Mouse (Mus musculus) heart, embryonic 11.5 days (tissue): Measurements from ENCODE around the gene Epb41l2. TPM values are rescaled to one million over a fixed set of nuclear protein-coding genes. Genes with fewer than 3 reads are reported as not detected.

Source experiments
- ATAC-seq: fragments of 200-750 bp; cut with Nextera tagmentation; replicated peaks from 2 replicates; pipeline ENCODE4 v1.8.0; 2017; ENCODE audit warnings: moderate library complexity; ENCODE audit not compliant: insufficient number of reproducible peaks, low FRiP score, low TSS enrichment
- H3K27ac ChIP-seq: fragments of 300-500 bp; sonication (generic); 2 replicates; pipeline ENCODE4 v1.5.1; 2014; ENCODE audit warnings: mild to moderate bottlenecking, low read depth, low read length
- H3K27me3 ChIP-seq: fragments of 300-500 bp; sonication (generic); 2 replicates; pipeline ENCODE4 v1.6.1; 2014; ENCODE audit warnings: mild to moderate bottlenecking, low read length, mixed read lengths; ENCODE audit not compliant: control insufficient read depth, insufficient read depth
- H3K36me3 ChIP-seq: fragments of 300-500 bp; sonication (generic); 2 replicates; pipeline ENCODE4 v1.6.1; 2014; ENCODE audit warnings: mild to moderate bottlenecking, low read length, moderate library complexity, mixed read lengths; ENCODE audit not compliant: control insufficient read depth, insufficient read depth
- H3K4me1 ChIP-seq: fragments of 300-500 bp; sonication (generic); 2 replicates; pipeline ENCODE4 v1.6.1; 2014; ENCODE audit warnings: low read length; ENCODE audit not compliant: control insufficient read depth, insufficient read depth
- H3K4me2 ChIP-seq: fragments of 300-500 bp; sonication (generic); 2 replicates; pipeline ENCODE4 v1.6.1; 2014; ENCODE audit warnings: mild to moderate bottlenecking, moderate library complexity
- H3K4me3 ChIP-seq: fragments of 300-500 bp; sonication (generic); 2 replicates; pipeline ENCODE4 v1.5.1; 2014; ENCODE audit warnings: low read depth, low read length
- H3K9ac ChIP-seq: fragments of 300-500 bp; sonication (generic); 2 replicates; pipeline ENCODE4 v1.6.1; 2014; ENCODE audit warnings: mild to moderate bottlenecking, low read depth, low read length, moderate library complexity
- H3K9me3 ChIP-seq: fragments of 300-500 bp; sonication (generic); replicated peaks from 2 replicates; pipeline ENCODE4 v1.6.1; 2016; ENCODE audit warnings: low read length; ENCODE audit not compliant: control insufficient read depth
- WGBS: fragments of 180-500 bp; shearing (Covaris S2); extraction: QIAGEN DNeasy Blood & Tissue Kit; methylation state at CpG from one replicate; pipeline ENCODE4 v1.1.7; 2014; ENCODE audit not compliant: insufficient replicate concordance; 5-methylcytosine and 5-hydroxymethylcytosine counted together
- polyA plus RNA-seq: library from polyadenylated mRNA; unstranded; fragments of >200 nt; fragmentation: Nextera tagmentation; extraction: Ambion mirVana; gene quantifications from 2 replicates; pipeline ENCODE4 v1.2.1, GENCODE M21; 2014

Epb41l2 gene
- polyA plus RNA-seq, 1 experiment from 2014 or later: 51.5 TPM

DNA sequence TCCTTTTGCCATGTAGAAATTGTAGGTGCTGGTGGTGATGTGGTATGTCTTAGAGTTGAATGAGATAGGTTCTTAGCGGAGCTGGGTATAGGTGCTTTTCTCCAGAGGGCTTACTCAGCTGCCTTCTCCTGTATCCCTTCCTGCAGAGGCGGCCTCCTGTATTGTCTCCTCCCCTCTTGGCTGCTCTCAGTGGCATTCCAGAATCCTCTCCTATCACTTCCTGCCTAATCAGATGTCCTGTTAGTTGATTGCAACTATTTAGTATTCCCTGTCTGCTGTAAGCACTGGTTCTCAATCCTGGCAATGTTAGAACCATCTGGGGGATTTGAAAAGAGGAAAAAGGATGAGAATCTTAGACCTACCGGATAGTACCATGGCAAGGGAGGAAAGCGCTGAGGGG, 27.3 kb downstream of the Epb41l2 start:
- no peaks in the 10 kb centered on the region for H3K27me3 ChIP-seq
- WGBS: 54% methylated on average over 4 of the region's 4 CpGs
- H3K4me3 ChIP-seq: no peak overlapping the region
- H3K27ac ChIP-seq: peak overlapping the region; percentile 37; the same call in 1 of the 2 replicates
- no peak for ATAC-seq
- H3K36me3 ChIP-seq: no peaks in the 10 kb centered on the region
- no peaks in the 10 kb centered on the region for H3K9me3 ChIP-seq
- no peak overlapping the region for H3K9ac ChIP-seq
- H3K4me1 ChIP-seq: peaks cover 24% of the 10 kb centered on the region
- H3K4me2 ChIP-seq: peak overlapping the region; percentile 24; the same call in 1 of the 2 replicates

DNA sequence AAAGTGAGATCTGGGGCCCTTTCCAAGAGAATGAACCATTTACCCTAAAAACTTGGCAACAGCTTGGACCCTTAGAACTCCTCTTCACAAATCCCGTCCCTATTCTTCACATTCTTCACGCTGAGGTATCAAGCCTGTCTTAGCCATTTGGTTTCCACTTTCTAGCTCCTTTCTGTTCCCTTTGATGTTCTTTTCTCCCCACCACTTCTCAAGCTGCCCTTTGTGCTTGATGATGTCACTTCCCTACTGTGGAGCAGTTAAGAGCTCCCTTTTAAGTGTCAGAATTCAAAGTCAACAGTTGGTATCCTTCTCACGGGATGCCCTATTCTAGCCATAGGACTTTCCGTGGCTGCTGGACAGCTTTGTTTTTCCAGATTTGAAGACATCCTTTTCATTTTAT, 27.7 kb downstream of the Epb41l2 start:
- 18% methylated on average over 4 of the region's 4 CpGs for WGBS
- ATAC-seq: no peak
- Histone ChIP-seq H3K36me3 (no peaks in the 10 kb centered on the region), H3K9ac (no peak overlapping the region), H3K4me2 (no peak overlapping the region; the same call in 1 of the 2 replicates), H3K4me3 (no peak overlapping the region), H3K27me3 (no peaks in the 10 kb centered on the region), H3K9me3 (no peaks in the 10 kb centered on the region), H3K4me1 (peaks cover 28% of the 10 kb centered on the region), H3K27ac (peak overlapping the region; percentile 37; the same call in 1 of the 2 replicates)

DNA sequence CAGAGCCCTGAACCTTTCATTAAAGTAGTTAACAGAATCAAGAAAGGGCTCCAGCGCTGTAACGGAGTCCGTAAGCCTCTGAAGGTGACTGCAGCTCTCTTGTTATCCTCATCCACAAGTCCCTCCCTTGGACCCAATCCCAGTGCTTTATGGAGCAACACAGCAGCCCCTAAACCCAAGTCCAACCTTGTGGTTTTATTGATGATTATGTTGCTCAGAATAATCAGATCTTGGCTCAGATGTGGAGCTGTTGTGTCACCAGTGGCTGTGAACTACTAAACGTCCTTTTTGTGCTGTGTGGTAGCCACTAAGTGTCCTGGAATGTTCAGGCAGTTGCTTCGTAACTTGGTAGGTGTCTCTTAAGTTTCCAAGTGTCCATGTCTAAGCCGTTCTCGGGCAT, 33.2 kb downstream of the Epb41l2 start:
- H3K4me3 ChIP-seq: no peak overlapping the region
- no peaks in the 10 kb centered on the region for H3K9me3 ChIP-seq
- ATAC-seq: no peak
- peaks cover 23% of the 10 kb centered on the region for H3K4me1 ChIP-seq
- WGBS: 83% methylated on average over 7 of the region's 7 CpGs
- H3K4me2 ChIP-seq: no peak overlapping the region
- no peaks in the 10 kb centered on the region for H3K27me3 ChIP-seq
- no peaks in the 10 kb centered on the region for H3K36me3 ChIP-seq
- H3K9ac ChIP-seq: no peak overlapping the region
- H3K27ac ChIP-seq: no peak overlapping the region

DNA sequence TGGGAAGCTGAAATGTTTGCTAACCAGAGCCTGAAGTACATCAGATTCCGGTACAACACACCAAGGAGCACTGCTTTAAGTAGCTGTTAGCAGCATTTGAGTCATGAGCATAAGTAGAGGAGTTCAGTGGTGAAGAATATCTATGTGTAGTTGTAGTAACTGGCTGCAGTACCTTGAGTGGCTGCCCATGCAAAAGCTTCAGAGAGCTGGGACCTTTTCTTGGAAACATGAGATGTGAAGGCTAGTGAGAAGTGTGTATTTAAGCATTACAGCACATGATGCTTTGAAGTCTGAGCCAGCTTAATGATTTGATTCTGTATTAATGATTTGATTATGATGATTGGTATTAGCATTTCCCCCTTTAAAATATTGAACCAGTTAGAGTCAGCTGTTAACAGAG, 34.1 kb downstream of the Epb41l2 start:
- H3K4me3 ChIP-seq: no peak overlapping the region
- WGBS: 74% methylated on average over 1 of the region's 1 CpGs
- no peaks in the 10 kb centered on the region for H3K27me3 ChIP-seq
- no peak overlapping the region for H3K27ac ChIP-seq
- no peaks in the 10 kb centered on the region for H3K36me3 ChIP-seq
- no peak overlapping the region for H3K9ac ChIP-seq
- ATAC-seq: no peak
- peaks cover 26% of the 10 kb centered on the region for H3K4me1 ChIP-seq
- no peaks in the 10 kb centered on the region for H3K9me3 ChIP-seq
- H3K4me2 ChIP-seq: no peak overlapping the region

DNA sequence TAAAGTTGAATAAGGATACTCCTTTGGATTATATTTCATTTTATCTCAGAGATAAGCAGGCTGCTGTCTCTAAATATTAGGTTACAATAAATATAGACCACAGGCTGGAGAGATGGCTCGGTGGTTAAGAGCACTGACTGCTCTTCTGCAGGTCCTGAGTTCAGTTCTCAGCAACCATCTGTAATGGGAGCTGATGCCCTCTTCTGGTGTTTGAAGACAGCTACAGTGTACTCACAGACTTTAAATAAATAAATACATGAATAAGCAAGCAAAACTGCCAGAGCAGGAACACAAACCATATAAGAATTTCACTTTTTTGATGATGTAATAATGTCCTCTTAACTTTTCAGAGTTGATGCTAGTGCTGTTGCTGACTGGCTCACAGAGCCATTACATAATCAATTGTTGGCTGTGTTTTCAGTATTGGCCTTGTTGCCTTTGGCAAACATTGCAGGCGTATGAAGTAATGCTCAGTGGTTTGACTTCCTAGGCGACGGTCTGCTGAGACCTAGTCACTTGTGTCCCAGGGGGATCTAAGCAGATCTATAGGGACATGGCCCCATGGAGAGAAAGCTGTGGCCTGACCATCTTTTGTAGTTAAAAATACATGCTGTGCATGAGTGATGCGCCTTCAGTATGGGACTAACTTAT, 35.8 kb downstream of the Epb41l2 start:
- Histone ChIP-seq H3K4me2 (no peak overlapping the region), H3K36me3 (no peaks in the 10 kb centered on the region), H3K27ac (no peak overlapping the region), H3K9me3 (no peaks in the 10 kb centered on the region), H3K4me3 (no peak overlapping the region), H3K27me3 (no peaks in the 10 kb centered on the region), H3K4me1 (peaks cover 32% of the 10 kb centered on the region), H3K9ac (no peak overlapping the region)
- ATAC-seq: no peak
- 78% methylated on average over 5 of the region's 5 CpGs for WGBS

DNA sequence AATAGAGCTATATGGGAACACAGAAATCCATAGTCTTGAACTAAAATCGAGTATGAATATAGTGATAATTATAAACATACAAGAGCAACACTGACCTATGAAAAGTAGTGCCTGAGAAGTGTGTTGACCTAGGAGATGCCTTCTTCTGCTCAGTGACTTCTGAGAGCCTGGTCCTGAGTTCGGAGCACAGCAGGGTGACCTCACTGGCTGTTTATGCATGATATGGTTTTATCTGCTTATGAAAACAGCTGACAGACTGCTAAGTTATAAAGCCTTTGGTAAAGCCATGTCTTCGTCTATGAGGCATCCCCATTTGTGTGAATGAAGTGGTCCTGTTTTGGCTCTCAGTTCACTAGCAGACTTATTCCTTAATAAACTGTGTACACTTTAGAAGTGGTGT, 37.3 kb downstream of the Epb41l2 start:
- peaks cover 43% of the 10 kb centered on the region for H3K4me1 ChIP-seq
- H3K4me3 ChIP-seq: no peak overlapping the region
- no peak overlapping the region for H3K4me2 ChIP-seq
- H3K9ac ChIP-seq: no peak overlapping the region
- H3K27ac ChIP-seq: no peak overlapping the region
- H3K9me3 ChIP-seq: no peaks in the 10 kb centered on the region
- WGBS: 62% methylated on average over 3 of the region's 3 CpGs
- H3K36me3 ChIP-seq: no peaks in the 10 kb centered on the region
- no peak for ATAC-seq
- no peaks in the 10 kb centered on the region for H3K27me3 ChIP-seq

DNA sequence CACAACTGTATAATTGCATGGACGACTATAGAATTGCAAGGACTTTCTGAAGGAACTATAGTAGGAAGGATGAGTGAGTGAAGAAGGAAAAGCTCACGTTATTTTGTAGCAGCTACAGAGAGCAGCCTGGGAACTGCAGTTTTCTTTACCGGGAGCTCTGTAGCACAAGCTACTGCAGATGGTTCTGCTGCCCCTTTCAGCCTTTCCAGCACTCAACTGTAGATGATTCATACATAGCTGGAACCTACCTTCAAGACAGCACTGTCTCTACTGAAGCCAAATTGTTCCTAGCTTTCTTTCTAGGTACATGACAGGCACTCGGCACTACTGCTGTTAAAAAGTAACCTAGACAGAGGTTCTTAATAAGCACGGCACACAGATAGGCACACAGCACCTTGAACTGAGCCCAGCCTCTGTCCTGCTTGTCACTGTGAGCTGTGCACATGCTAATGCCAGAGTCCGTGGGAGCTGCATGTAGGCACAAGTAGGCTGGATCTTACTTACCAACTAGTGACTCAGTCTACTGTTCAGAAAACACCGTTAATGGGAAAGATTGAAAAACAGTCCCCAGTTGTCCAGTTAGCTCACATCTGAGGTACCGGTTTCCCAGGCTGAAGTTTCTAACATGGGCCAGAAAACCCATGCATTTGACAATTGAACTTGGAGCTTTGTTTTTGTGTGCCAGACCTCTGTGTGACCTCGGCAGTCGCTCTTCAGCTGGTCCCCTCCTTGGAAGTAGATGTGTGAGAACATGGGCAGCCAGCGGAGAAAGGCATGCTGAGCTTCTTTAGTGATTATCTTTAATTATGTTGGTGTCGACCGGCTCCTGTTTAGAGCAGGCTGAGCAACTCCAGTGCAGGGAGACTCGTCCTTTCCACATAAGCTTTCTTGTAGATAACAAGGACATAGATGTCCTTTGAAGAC, 38.4 kb downstream of the Epb41l2 start:
- Histone ChIP-seq H3K36me3 (no peaks in the 10 kb centered on the region), H3K4me3 (no peak overlapping the region), H3K9ac (no peak overlapping the region), H3K27ac (no peak overlapping the region), H3K9me3 (no peaks in the 10 kb centered on the region), H3K4me2 (peak overlapping the region; percentile 27), H3K27me3 (no peaks in the 10 kb centered on the region), H3K4me1 (peaks cover 39% of the 10 kb centered on the region)
- no peak for ATAC-seq
- WGBS: 38% methylated on average over 14 of the region's 14 CpGs

DNA sequence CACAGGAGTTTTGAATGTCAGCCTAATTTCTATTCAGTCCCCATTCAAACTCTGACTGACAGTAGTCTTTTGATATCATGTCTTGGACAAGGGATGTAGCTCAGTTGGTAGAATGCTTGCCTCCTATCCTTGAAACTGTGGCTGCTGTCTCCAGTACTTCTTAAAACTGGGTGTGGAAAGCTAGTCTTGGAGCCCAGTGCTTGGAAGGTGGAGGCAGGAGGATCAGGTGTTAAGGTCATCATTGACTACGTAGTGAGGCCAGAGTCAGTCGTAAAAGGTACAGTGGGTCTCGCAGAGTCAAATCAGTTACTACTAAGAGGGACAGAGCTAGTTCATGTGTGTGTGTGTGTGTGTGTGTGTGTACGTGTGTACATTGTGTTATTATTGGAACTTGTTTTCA, 39.4 kb downstream of the Epb41l2 start:
- Histone ChIP-seq H3K4me3 (no peak overlapping the region), H3K4me1 (peaks cover 41% of the 10 kb centered on the region), H3K27me3 (no peaks in the 10 kb centered on the region), H3K27ac (no peak overlapping the region), H3K9me3 (no peaks in the 10 kb centered on the region), H3K36me3 (no peaks in the 10 kb centered on the region), H3K4me2 (no peak overlapping the region), H3K9ac (no peak overlapping the region)
- no peak for ATAC-seq
- WGBS: 82% methylated on average over 4 of the region's 4 CpGs
